Mouse (Mus musculus) neural tube, embryonic 14.5 days (tissue): ENCODE measurements around the gene Tmprss11g. TPM values are rescaled to one million over a fixed set of nuclear protein-coding genes. Genes with fewer than 3 reads are reported as not detected.

Experiments used
- ATAC-seq: fragments of 200-750 bp; cut with Nextera tagmentation; 2 replicates; pipeline ENCODE4 v1.8.0; 2017; ENCODE audit warnings: low read depth, mild to moderate bottlenecking, moderate TSS enrichment, moderate library complexity
- H3K27ac ChIP-seq: fragments of 300-500 bp; sonication (generic); 2 replicates; pipeline ENCODE4 v1.5.1; 2014; ENCODE audit warnings: low read depth, mild to moderate bottlenecking, control low read depth, low read length, moderate library complexity, mixed read lengths
- H3K27me3 ChIP-seq: fragments of 300-500 bp; sonication (generic); 2 replicates; pipeline ENCODE4 v1.6.1; 2014; ENCODE audit warnings: low read length; ENCODE audit not compliant: control insufficient read depth, insufficient read depth
- H3K36me3 ChIP-seq: fragments of 300-500 bp; sonication (generic); 2 replicates; pipeline ENCODE4 v1.6.1; 2014; ENCODE audit warnings: low read length, mixed read lengths; ENCODE audit not compliant: control insufficient read depth, insufficient read depth
- H3K4me1 ChIP-seq: fragments of 300-500 bp; sonication (generic); 2 replicates; pipeline ENCODE4 v1.6.1; 2014; ENCODE audit warnings: low read length; ENCODE audit not compliant: control insufficient read depth, insufficient read depth
- H3K4me2 ChIP-seq: fragments of 300-500 bp; sonication (generic); 2 replicates; pipeline ENCODE4 v1.6.1; 2014; ENCODE audit warnings: mild to moderate bottlenecking, low read depth, low read length, control low read depth
- H3K4me3 ChIP-seq: fragments of 300-500 bp; sonication (generic); 2 replicates; pipeline ENCODE4 v1.5.1; 2014; ENCODE audit warnings: low read depth, low read length, control low read depth, mixed read lengths
- H3K9ac ChIP-seq: fragments of 300-500 bp; sonication (generic); replicated peaks from 2 replicates; pipeline ENCODE4 v1.6.1; 2014; ENCODE audit warnings: low read depth, mild to moderate bottlenecking, control low read depth, low read length, mixed read lengths
- H3K9me3 ChIP-seq: fragments of 300-500 bp; sonication (generic); 2 replicates; pipeline ENCODE4 v1.6.1; 2016; ENCODE audit warnings: low read length; ENCODE audit not compliant: control insufficient read depth
- WGBS: fragments of 180-500 bp; shearing (Covaris S2); extraction: QIAGEN DNeasy Blood & Tissue Kit; methylation state at CpG from one replicate; pipeline ENCODE4 v1.1.7; 2014; 5-methylcytosine and 5-hydroxymethylcytosine counted together
- polyA plus RNA-seq: library from polyadenylated mRNA; unstranded; fragments of >200 nt; fragmentation: Nextera tagmentation; extraction: Ambion mirVana; gene quantifications from 2 replicates; pipeline ENCODE4 v1.2.1, GENCODE M21; 2014

Tmprss11g gene
- not detected in 2 replicates for polyA plus RNA-seq

- H3K4me3 ChIP-seq = no peak within 1 kb of the TSS
- no peaks in the 10 kb centered on the region for H3K27me3 ChIP-seq
- H3K4me1 ChIP-seq = no peaks in the 10 kb centered on the region
- no peak within 1 kb of the TSS for H3K9ac ChIP-seq
- no peak for ATAC-seq
- H3K4me2 ChIP-seq = no peak within 1 kb of the TSS
- H3K27ac ChIP-seq = no peak within 1 kb of the TSS
- H3K9me3 ChIP-seq = no peaks in the 10 kb centered on the region
- no peaks in the 10 kb centered on the region for H3K36me3 ChIP-seq
- WGBS = 85% methylated on average over 9 of the region's 9 CpGs
These were observed at the start of gene Tmprss11g for GRCm38 (mm10) chr5:86518500-86518899. Gene Tmprss11g (minus strand): TSS chr5:86518600.

GRCm38 (mm10) chr5:86546693-86547092 is 28.3 kb upstream of the Tmprss11g start:
- Histone ChIP-seq H3K27me3 (no peaks in the 10 kb centered on the region), H3K36me3 (no peaks in the 10 kb centered on the region), H3K4me1 (no peaks in the 10 kb centered on the region), H3K4me3 (no peak overlapping the region), H3K9ac (no peak overlapping the region), H3K27ac (no peak overlapping the region), H3K9me3 (no peaks in the 10 kb centered on the region), H3K4me2 (no peak overlapping the region)
- WGBS = 91% methylated on average over 2 of the region's 2 CpGs
- ATAC-seq = no peak

GRCm38 (mm10) chr5:86540601-86541000 is 22.2 kb upstream of the Tmprss11g start:
- H3K36me3 ChIP-seq = no peaks in the 10 kb centered on the region
- H3K4me2 ChIP-seq = no peak overlapping the region
- H3K27ac ChIP-seq = no peak overlapping the region
- H3K4me3 ChIP-seq = no peak overlapping the region
- 89% methylated on average over 3 of the region's 3 CpGs for WGBS
- no peak for ATAC-seq
- H3K9ac ChIP-seq = no peak overlapping the region
- H3K4me1 ChIP-seq = no peaks in the 10 kb centered on the region
- no peaks in the 10 kb centered on the region for H3K9me3 ChIP-seq
- no peaks in the 10 kb centered on the region for H3K27me3 ChIP-seq

- H3K27ac ChIP-seq = no peak overlapping the region
These were observed 10.3 kb upstream of the Tmprss11g start for GRCm38 (mm10) chr5:86528725-86529124.

GRCm38 (mm10) chr5:86511538-86511937 is 6.9 kb downstream of the Tmprss11g start:
- Histone ChIP-seq H3K36me3 (no peaks in the 10 kb centered on the region), H3K9ac (no peak overlapping the region), H3K27me3 (no peaks in the 10 kb centered on the region), H3K27ac (no peak overlapping the region), H3K9me3 (no peaks in the 10 kb centered on the region), H3K4me3 (no peak overlapping the region), H3K4me1 (no peaks in the 10 kb centered on the region), H3K4me2 (no peak overlapping the region)
- ATAC-seq = no peak
- 47% methylated on average over 5 of the region's 5 CpGs for WGBS

More at GRCm38 (mm10) chr5:86528725-86529124, 10.3 kb upstream of the Tmprss11g start:
- no peak overlapping the region for H3K4me3 ChIP-seq
- H3K4me1 ChIP-seq = no peaks in the 10 kb centered on the region
- no peaks in the 10 kb centered on the region for H3K27me3 ChIP-seq
- ATAC-seq = no peak
- H3K9ac ChIP-seq = no peak overlapping the region
- no peaks in the 10 kb centered on the region for H3K36me3 ChIP-seq
- 86% methylated on average over 2 of the region's 2 CpGs for WGBS
- H3K4me2 ChIP-seq = no peak overlapping the region
- no peaks in the 10 kb centered on the region for H3K9me3 ChIP-seq

- no peak for ATAC-seq
- H3K36me3 ChIP-seq = no peaks in the 10 kb centered on the region
- H3K4me3 ChIP-seq = no peak overlapping the region
- no peaks in the 10 kb centered on the region for H3K27me3 ChIP-seq
- H3K9ac ChIP-seq = no peak overlapping the region
- no peaks in the 10 kb centered on the region for H3K4me1 ChIP-seq
- no peak overlapping the region for H3K4me2 ChIP-seq
- H3K27ac ChIP-seq = no peak overlapping the region
- H3K9me3 ChIP-seq = no peaks in the 10 kb centered on the region
- WGBS = 80% methylated on average over 1 of the region's 1 CpGs
These were observed 24.9 kb downstream of the Tmprss11g start for GRCm38 (mm10) chr5:86493453-86493852.

- no peak overlapping the region for H3K9ac ChIP-seq
- no peaks in the 10 kb centered on the region for H3K9me3 ChIP-seq
- ATAC-seq = no peak
- H3K27me3 ChIP-seq = no peaks in the 10 kb centered on the region
- H3K36me3 ChIP-seq = no peaks in the 10 kb centered on the region
- no peak overlapping the region for H3K27ac ChIP-seq
- H3K4me1 ChIP-seq = no peaks in the 10 kb centered on the region
- H3K4me2 ChIP-seq = no peak overlapping the region
- 81% methylated on average over 2 of the region's 2 CpGs for WGBS
- no peak overlapping the region for H3K4me3 ChIP-seq
These were observed 35.8 kb downstream of the Tmprss11g start for GRCm38 (mm10) chr5:86482562-86482961.

GRCm38 (mm10) chr5:86482031-86482430 is 36.4 kb downstream of the Tmprss11g start:
- Histone ChIP-seq H3K4me2 (no peak overlapping the region), H3K4me1 (no peaks in the 10 kb centered on the region), H3K9me3 (no peaks in the 10 kb centered on the region), H3K27ac (no peak overlapping the region), H3K27me3 (no peaks in the 10 kb centered on the region), H3K36me3 (no peaks in the 10 kb centered on the region), H3K4me3 (no peak overlapping the region), H3K9ac (no peak overlapping the region)
- ATAC-seq = no peak
- 98% methylated on average over 1 of the region's 1 CpGs for WGBS

GRCm38 (mm10) chr5:86473859-86474258 is 44.5 kb downstream of the Tmprss11g start:
- no peak overlapping the region for H3K9ac ChIP-seq
- H3K4me2 ChIP-seq = no peak overlapping the region
- no peak overlapping the region for H3K27ac ChIP-seq
- 86% methylated on average over 9 of the region's 9 CpGs for WGBS
- no peak overlapping the region for H3K4me3 ChIP-seq
- no peaks in the 10 kb centered on the region for H3K36me3 ChIP-seq
- H3K27me3 ChIP-seq = no peaks in the 10 kb centered on the region
- H3K4me1 ChIP-seq = no peaks in the 10 kb centered on the region
- H3K9me3 ChIP-seq = no peaks in the 10 kb centered on the region
- no peak for ATAC-seq
